Mouse (Mus musculus) cerebellum, adult 9-10 months (tissue): ENCODE measurements around the gene A130010J15Rik.
A peak's percentile ranks its signal among the peaks of the same experiment; 100 is the strongest.

ENCODE experiments used
- DNase-seq: peaks from one replicate; pipeline ENCODE4 v3.0.0; 2022

The A130010J15Rik gene

DNA sequence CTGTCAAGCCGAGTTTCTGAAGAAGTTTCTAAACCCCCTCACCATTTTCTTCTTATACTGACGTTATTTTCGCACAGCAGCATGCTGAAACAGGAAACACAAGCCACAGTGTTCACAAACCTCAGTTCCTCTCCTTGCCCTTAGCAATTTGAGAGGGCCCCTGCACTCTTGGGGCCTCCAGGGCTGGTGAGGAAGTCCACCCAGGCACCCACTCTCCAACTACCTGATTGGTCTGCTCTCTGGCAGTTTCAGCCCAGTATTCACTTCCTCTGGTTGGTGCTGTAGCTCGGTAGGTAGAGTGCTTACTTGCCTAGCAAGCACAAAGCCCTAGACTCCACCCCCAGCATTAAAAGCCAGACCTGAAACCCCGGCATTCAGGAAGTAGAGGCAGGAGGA is 33.5 kb downstream of the A130010J15Rik start, which contains the start of gene Traf3ip3:
Traf3ip3 (minus strand) TSS at position 321 of the 396 bp plus-strand sequence.
- no peak for DNase-seq

DNA sequence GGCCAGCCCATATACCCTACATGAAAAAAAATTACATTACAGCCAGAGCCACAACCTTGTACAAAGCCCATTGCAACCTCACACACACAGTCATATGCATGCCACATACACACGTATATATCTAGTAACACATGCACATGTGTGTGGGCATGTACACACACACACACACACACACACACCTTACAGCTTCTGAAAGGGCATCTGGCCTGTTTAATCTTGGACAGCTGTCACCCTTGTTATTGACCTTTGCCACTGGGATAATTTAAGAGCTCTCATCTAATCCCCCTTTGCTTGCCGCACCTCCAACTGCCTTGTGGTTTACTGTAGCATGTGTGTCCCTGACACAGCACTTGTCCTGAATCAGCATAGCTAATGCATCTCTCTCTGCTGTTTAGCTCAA is 36.0 kb downstream of the A130010J15Rik start:
- no peak for DNase-seq

- no peak for DNase-seq
These were observed 37.6 kb downstream of the A130010J15Rik start for GRCm38 (mm10) chr1:193205431-193205830.

DNA sequence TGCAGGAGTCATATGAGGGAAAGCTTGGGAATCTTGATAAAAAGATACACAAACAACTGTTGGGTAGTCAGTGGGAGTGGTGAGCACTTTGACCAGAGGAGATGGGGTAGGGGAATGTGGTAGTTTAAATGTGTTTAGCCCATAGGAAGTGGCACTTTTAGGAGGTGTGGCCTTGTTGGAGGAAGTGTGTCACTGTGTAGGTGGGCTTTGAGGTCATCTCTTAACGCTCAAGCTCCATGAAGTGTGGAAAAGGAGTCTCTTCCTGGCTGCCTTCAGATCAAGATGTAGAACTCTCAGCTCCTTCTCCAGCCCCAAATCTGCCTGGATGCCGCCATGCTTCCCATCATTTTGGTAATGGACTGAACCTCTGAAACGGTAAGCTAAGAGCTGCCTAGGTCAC is 39.7 kb downstream of the A130010J15Rik start, which contains the start of gene Lamb3:
Lamb3 (plus strand) TSS at position 197 of the 400 bp plus-strand sequence.
- no peak for DNase-seq

DNA sequence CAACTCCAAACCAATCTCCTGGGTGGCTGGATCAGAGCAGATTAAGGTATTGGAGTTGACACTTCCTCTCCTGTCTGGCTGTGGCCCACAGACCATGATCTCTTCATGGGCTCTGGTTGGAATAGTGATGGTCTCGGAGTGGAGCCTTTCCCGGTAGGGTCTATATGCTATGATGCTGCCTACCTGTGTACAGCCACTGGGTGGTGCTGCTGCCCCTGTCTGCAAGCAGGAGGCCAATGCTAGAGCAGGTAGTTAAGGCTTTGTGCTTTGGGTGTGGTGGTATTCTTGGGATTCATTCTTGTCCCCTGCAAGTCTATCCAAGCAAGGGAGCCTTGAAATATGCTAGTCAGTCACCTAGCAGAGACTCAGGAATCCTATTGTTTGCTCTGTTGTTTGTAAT is 40.3 kb downstream of the A130010J15Rik start:
- DNase-seq = peak; percentile 51

GRCm38 (mm10) chr1:193211371-193211770 is 43.5 kb downstream of the A130010J15Rik start:
- DNase-seq = no peak

GRCm38 (mm10) chr1:193214053-193214452 is 46.2 kb downstream of the A130010J15Rik start:
- DNase-seq = no peak

GRCm38 (mm10) chr1:193216000-193216399 is 48.2 kb downstream of the A130010J15Rik start:
- DNase-seq = no peak

DNA sequence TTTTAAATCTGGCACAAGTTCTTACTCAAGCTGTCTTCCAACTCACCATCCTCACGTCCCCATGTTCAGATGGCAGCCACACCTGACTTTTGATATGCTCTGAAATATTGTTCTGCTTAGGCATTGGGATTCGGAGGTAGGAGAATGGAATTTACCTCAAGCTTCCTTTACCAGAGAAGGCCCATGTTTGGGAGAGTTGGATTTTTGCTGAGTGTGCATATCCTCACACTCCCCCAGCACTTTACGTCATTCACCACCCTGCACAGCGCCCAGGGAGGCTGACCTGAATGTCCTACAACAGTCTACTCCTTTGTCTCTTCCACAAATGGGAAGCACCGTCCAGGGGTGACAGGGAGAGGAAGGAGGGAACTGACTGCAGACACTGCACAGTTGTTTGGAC is 52.6 kb downstream of the A130010J15Rik start:
- no peak for DNase-seq

GRCm38 (mm10) chr1:193225531-193225930 is 57.7 kb downstream of the A130010J15Rik start:
- no peak for DNase-seq

DNA sequence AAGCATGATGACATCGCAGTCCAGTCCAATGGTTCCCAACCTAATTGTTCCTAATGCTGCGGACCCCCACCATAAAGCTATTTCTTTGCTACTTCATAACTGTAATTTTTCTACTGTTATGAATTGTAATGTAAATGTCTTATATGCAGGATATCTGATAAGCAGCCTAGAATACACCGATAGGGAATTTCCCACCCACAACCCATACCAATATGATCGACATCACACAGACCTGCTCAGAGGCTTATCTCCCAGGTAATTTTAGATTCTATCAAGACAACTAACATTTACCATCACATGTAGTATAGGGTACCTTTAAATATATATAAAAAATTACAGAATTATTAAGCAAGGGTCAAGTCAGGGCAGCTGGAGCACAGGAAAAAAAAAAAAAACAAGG is 58.3 kb downstream of the A130010J15Rik start:
- DNase-seq = no peak

- no peak for DNase-seq
These were observed 59.1 kb downstream of the A130010J15Rik start for GRCm38 (mm10) chr1:193226724-193227522.
